Mouse (Mus musculus) thymus, adult 2 months (tissue): ENCODE measurements around the gene Adgrl4.

ENCODE experiments used
- CTCF ChIP-seq: fragments of 200-500 bp; IDR thresholded peaks from 2 replicates; pipeline ENCODE4 v1.5.1; 2012; ENCODE audit warnings: mild to moderate bottlenecking, control low read depth, low read length, moderate library complexity, borderline replicate concordance; ENCODE audit not compliant: control insufficient read depth, poor library complexity, insufficient read depth; ENCODE audit errors: extremely low read depth
- POLR2A ChIP-seq: fragments of 200-500 bp; IDR thresholded peaks from 2 replicates; pipeline ENCODE4 v1.6.1; 2012; ENCODE audit warnings: mild to moderate bottlenecking, low read length, control low read depth, moderate library complexity; ENCODE audit not compliant: control insufficient read depth, poor library complexity, insufficient read depth; ENCODE audit errors: extremely low read depth

GRCm38 (mm10) chr3:151547182-151547581 is 109.5 kb downstream of the Adgrl4 start:
- TF ChIP-seq POLR2A (no peak), CTCF (no peak)
